Mouse (Mus musculus): ENCODE data around the gene Scgb2b24. TPM values are rescaled to one million over a fixed set of nuclear protein-coding genes. Genes with fewer than 3 reads are reported as not detected.

Gene Scgb2b24
- total and polyA plus RNA-seq, 3 experiments, result not detected

- Histone ChIP-seq H3K27ac (ENCODE audit: control insufficient read depth, low read depth, low read length) (no peak overlapping the region), H3K9ac (ENCODE audit: control insufficient read depth, low read depth, low read length, poor library complexity, severe bottlenecking) (no peak overlapping the region), H3K27me3 (ENCODE audit: control insufficient read depth in 1 of 2, insufficient read depth in 2 of 2, low read length in 2 of 2) (no peaks in the 10 kb centered on the region), H3K36me3 (ENCODE audit: control insufficient read depth in 1 of 2, insufficient read depth in 2 of 2, low read length in 2 of 2) (no peaks in the 10 kb centered on the region), H3K9me3 (replicated peaks; ENCODE audit: insufficient read depth, low read length) (no peaks in the 10 kb centered on the region), H3K4me1 (ENCODE audit: control insufficient read depth in 1 of 2, insufficient read depth in 2 of 2, low read length in 2 of 2) (no peaks in the 10 kb centered on the region), H3K4me3 (ENCODE audit: control insufficient read depth in 1 of 2, insufficient read depth in 1 of 2, low read depth in 2 of 2, low read length in 2 of 2) (no peak overlapping the region), H3K79me2 (ENCODE audit: control insufficient read depth, insufficient read depth, low read length, poor library complexity) (no peaks in the 10 kb centered on the region)
- no peak for TF ChIP-seq GATA1 (IDR thresholded peaks at IDR 0.05; ENCODE audit: low read depth, low read length)
- TF ChIP-seq MEF2A (IDR thresholded peaks at IDR 0.05; ENCODE audit: extremely low read depth, insufficient replicate concordance, low read depth, low read length, poor library complexity, severe bottlenecking), result no peak
- no peak for TF ChIP-seq MAZ (IDR thresholded peaks at IDR 0.05; ENCODE audit: low read depth, low read length)
- no peak for TF ChIP-seq TCF12 (IDR thresholded peaks at IDR 0.05; ENCODE audit: low read depth, low read length)
- no peak for TF ChIP-seq EP300 (IDR thresholded peaks at IDR 0.05; ENCODE audit: low read depth in 1 of 2, low read length in 2 of 2)
- no peak for DNase-seq (ENCODE audit: low read depth, low spot score)
These were observed 49.2 kb downstream of the Scgb2b24 start for GRCm38 (mm10) chr7:33689864-33690263.

Other genes with a start within 250 kb of the Scgb2b24 start
- not detected in 2 replicates for gene Scgb2b21, start 218.9 kb downstream of the Scgb2b24 start, total RNA-seq (2012; rRNA removed)
- gene Scgb2b21, start 218.9 kb downstream of the Scgb2b24 start, polyA plus RNA-seq (2012; ENCODE audit: insufficient read depth in 1 of 2, insufficient read length in 2 of 2, low read depth in 1 of 2, low replicate concordance in 2 of 2, missing spikeins in 1 of 2), result not detected
- gene Scgb1b24, start 4.5 kb upstream of the Scgb2b24 start, total RNA-seq (2012; rRNA removed), result not detected in 2 replicates
- not detected for gene Scgb1b24, start 4.5 kb upstream of the Scgb2b24 start, polyA plus RNA-seq (2012; ENCODE audit: insufficient read depth in 1 of 2, insufficient read length in 2 of 2, low read depth in 1 of 2, low replicate concordance in 2 of 2, missing spikeins in 1 of 2)
- not detected in 2 replicates for gene Scgb2b26, start 205.7 kb upstream of the Scgb2b24 start, total RNA-seq (2012; rRNA removed)
- not detected for gene Scgb2b26, start 205.7 kb upstream of the Scgb2b24 start, polyA plus RNA-seq (2012; ENCODE audit: insufficient read depth in 1 of 2, insufficient read length in 2 of 2, low read depth in 1 of 2, low replicate concordance in 2 of 2, missing spikeins in 1 of 2)

All from MEL (cell line).